Mouse (Mus musculus): ENCODE data around the gene Bst1. TPM values are rescaled to one million over a fixed set of nuclear protein-coding genes. Genes with fewer than 3 reads are reported as not detected.
A peak's percentile ranks its signal among the peaks of the same experiment; 100 is the strongest.

Bst1 gene
- total and polyA plus RNA-seq, 2 experiments from 2014 or later, result 0.15 to 1.2 TPM

GRCm38 (mm10) chr5:43824580-43824979, 5.9 kb downstream of the Bst1 start:
- Histone ChIP-seq H3K36me3 (replicated peaks; ENCODE audit: control insufficient read depth, insufficient read depth, low read length) (no peaks in the 10 kb centered on the region), H3K9ac (replicated peaks; ENCODE audit: low read depth, low read length) (no peak overlapping the region), H3K4me1 (ENCODE audit: control insufficient read depth, insufficient read depth) (no peaks in the 10 kb centered on the region), H3K4me2 (ENCODE audit: low read depth, low read length) (no peak overlapping the region), H3K27ac (ENCODE audit: low read depth) (no peak overlapping the region), H3K27me3 (ENCODE audit: control insufficient read depth, insufficient read depth, low read length) (no peaks in the 10 kb centered on the region), H3K4me3 (ENCODE audit: low read depth, low read length) (no peak overlapping the region), H3K9me3 (replicated peaks; ENCODE audit: control insufficient read depth, low read length) (no peaks in the 10 kb centered on the region)
- DNase-seq (ENCODE audit: low spot score) (no peak), ATAC-seq (ENCODE audit: insufficient read depth, low read depth) (no peak)
- 79% methylated on average over 3 of the region's 3 CpGs for WGBS
- TF ChIP-seq EP300 (IDR thresholded peaks at IDR 0.05; ENCODE audit: low read depth), result no peak
- TF ChIP-seq CTCF (IDR thresholded peaks at IDR 0.05; ENCODE audit: low read depth), result no peak

- no peaks in the 10 kb centered on the region for H3K4me1 ChIP-seq (ENCODE audit: control insufficient read depth, insufficient read depth)
- no peaks in the 10 kb centered on the region for H3K36me3 ChIP-seq (replicated peaks; ENCODE audit: control insufficient read depth, insufficient read depth, low read length)
- WGBS, result 73% methylated on average over 2 of the region's 2 CpGs
- H3K4me3 ChIP-seq (ENCODE audit: low read depth, low read length), result no peak overlapping the region
- H3K9me3 ChIP-seq (replicated peaks; ENCODE audit: control insufficient read depth, low read length), result no peaks in the 10 kb centered on the region
- H3K27me3 ChIP-seq (ENCODE audit: control insufficient read depth, insufficient read depth, low read length), result no peaks in the 10 kb centered on the region
- no peak for TF ChIP-seq CTCF (IDR thresholded peaks at IDR 0.05; ENCODE audit: low read depth)
- TF ChIP-seq EP300 (IDR thresholded peaks at IDR 0.05; ENCODE audit: low read depth), result no peak
- H3K4me2 ChIP-seq (ENCODE audit: low read depth, low read length), result no peak overlapping the region
- ATAC-seq (ENCODE audit: insufficient read depth, low read depth) (no peak), DNase-seq (ENCODE audit: low spot score) (no peak)
- no peak overlapping the region for H3K9ac ChIP-seq (replicated peaks; ENCODE audit: low read depth, low read length)
- H3K27ac ChIP-seq (ENCODE audit: low read depth), result no peak overlapping the region
Observed at GRCm38 (mm10) chr5:43826883-43827282, 8.2 kb downstream of the Bst1 start.

GRCm38 (mm10) chr5:43827366-43827765, 8.7 kb downstream of the Bst1 start:
- ATAC-seq (ENCODE audit: insufficient read depth, low read depth), result no peak
- H3K4me3 ChIP-seq (ENCODE audit: low read depth, low read length), result no peak overlapping the region
- H3K27me3 ChIP-seq (ENCODE audit: control insufficient read depth, insufficient read depth, low read length), result no peaks in the 10 kb centered on the region
- no peak for DNase-seq (ENCODE audit: low spot score)
- WGBS, result 84% methylated on average over 9 of the region's 9 CpGs
- H3K36me3 ChIP-seq (replicated peaks; ENCODE audit: control insufficient read depth, insufficient read depth, low read length), result no peaks in the 10 kb centered on the region
- H3K9me3 ChIP-seq (replicated peaks; ENCODE audit: control insufficient read depth, low read length), result no peaks in the 10 kb centered on the region
- H3K27ac ChIP-seq (ENCODE audit: low read depth), result no peak overlapping the region
- TF ChIP-seq EP300 (IDR thresholded peaks at IDR 0.05; ENCODE audit: low read depth) (no peak), CTCF (IDR thresholded peaks at IDR 0.05; ENCODE audit: low read depth) (no peak)
- H3K4me2 ChIP-seq (ENCODE audit: low read depth, low read length), result no peak overlapping the region
- no peaks in the 10 kb centered on the region for H3K4me1 ChIP-seq (ENCODE audit: control insufficient read depth, insufficient read depth)
- no peak overlapping the region for H3K9ac ChIP-seq (replicated peaks; ENCODE audit: low read depth, low read length)

- H3K27ac ChIP-seq (ENCODE audit: low read depth), result no peak overlapping the region
- H3K36me3 ChIP-seq (replicated peaks; ENCODE audit: control insufficient read depth, insufficient read depth, low read length), result no peaks in the 10 kb centered on the region
- no peak overlapping the region for H3K4me3 ChIP-seq (ENCODE audit: low read depth, low read length)
- TF ChIP-seq CTCF (IDR thresholded peaks at IDR 0.05; ENCODE audit: low read depth) (0 out of 2 replicates have a peak, but pooled peaks have one; percentile 17), EP300 (IDR thresholded peaks at IDR 0.05; ENCODE audit: low read depth) (no peak)
- H3K9me3 ChIP-seq (replicated peaks; ENCODE audit: control insufficient read depth, low read length), result no peaks in the 10 kb centered on the region
- H3K4me2 ChIP-seq (ENCODE audit: low read depth, low read length), result no peak overlapping the region
- ATAC-seq (ENCODE audit: insufficient read depth, low read depth), result no peak
- H3K9ac ChIP-seq (replicated peaks; ENCODE audit: low read depth, low read length), result no peak overlapping the region
- no peaks in the 10 kb centered on the region for H3K27me3 ChIP-seq (ENCODE audit: control insufficient read depth, insufficient read depth, low read length)
- H3K4me1 ChIP-seq (ENCODE audit: control insufficient read depth, insufficient read depth), result no peaks in the 10 kb centered on the region
- DNase-seq (ENCODE audit: low spot score), result no peak
- 84% methylated on average over 7 of the region's 7 CpGs for WGBS
Observed at GRCm38 (mm10) chr5:43836590-43836989, 17.9 kb downstream of the Bst1 start.

- WGBS, result 46% methylated on average over 5 of the region's 5 CpGs
- Histone ChIP-seq H3K9ac (replicated peaks; ENCODE audit: low read depth, low read length) (no peak overlapping the region), H3K4me1 (ENCODE audit: control insufficient read depth, insufficient read depth) (no peaks in the 10 kb centered on the region), H3K4me2 (ENCODE audit: low read depth, low read length) (no peak overlapping the region), H3K4me3 (ENCODE audit: low read depth, low read length) (no peak overlapping the region), H3K27ac (ENCODE audit: low read depth) (no peak overlapping the region), H3K36me3 (replicated peaks; ENCODE audit: control insufficient read depth, insufficient read depth, low read length) (no peaks in the 10 kb centered on the region), H3K27me3 (ENCODE audit: control insufficient read depth, insufficient read depth, low read length) (no peaks in the 10 kb centered on the region), H3K9me3 (replicated peaks; ENCODE audit: control insufficient read depth, low read length) (no peaks in the 10 kb centered on the region)
- DNase-seq (ENCODE audit: low spot score) (no peak), ATAC-seq (ENCODE audit: insufficient read depth, low read depth) (no peak)
- TF ChIP-seq CTCF (IDR thresholded peaks at IDR 0.05; ENCODE audit: low read depth), result peak; percentile 47
- no peak for TF ChIP-seq EP300 (IDR thresholded peaks at IDR 0.05; ENCODE audit: low read depth)
Observed at GRCm38 (mm10) chr5:43837372-43837771, 18.7 kb downstream of the Bst1 start.
